Mouse (Mus musculus): ENCODE results near the gene Rad51b.

DNA sequence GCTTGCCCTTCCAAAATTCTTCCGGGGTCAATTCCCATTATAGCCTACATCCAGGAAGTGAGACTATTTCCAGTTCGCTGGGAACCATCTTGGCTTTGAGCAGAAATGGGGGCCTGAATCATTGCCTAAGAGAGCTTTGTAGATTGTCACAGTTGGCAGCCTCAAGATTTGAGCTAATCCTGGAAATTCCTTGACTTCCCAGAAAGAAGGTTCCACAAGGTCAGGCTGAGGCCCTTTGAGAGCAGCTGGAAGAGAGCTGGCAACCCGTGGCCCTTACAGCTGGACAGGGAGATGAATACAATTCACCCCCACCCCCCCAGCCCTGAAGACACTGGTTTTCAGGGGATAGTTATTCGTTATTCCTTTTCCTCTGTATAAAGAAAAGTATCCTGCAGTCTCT lies 451.8 kb downstream of the Rad51b start:
- TF ChIP-seq NRF1 (IDR thresholded peaks at IDR 0.05; ENCODE audit: low read depth, low read length) (no peak), ZNF384 (IDR thresholded peaks at IDR 0.05; ENCODE audit: low read depth, low read length) (no peak), POLR2A (IDR thresholded peaks at IDR 0.05; ENCODE audit: low read depth, low read length) (no peak), CTCF (conservative IDR thresholded peaks at IDR 0.05 in 1 of 2, IDR thresholded peaks at IDR 0.05 in 1 of 2; ENCODE audit: low read depth in 2 of 2, low read length in 2 of 2) (no peak), EP300 (IDR thresholded peaks at IDR 0.05; ENCODE audit: low read length) (no peak), JUND (conservative IDR thresholded peaks at IDR 0.05; ENCODE audit: low read depth, low read length) (no peak), SIN3A (IDR thresholded peaks at IDR 0.05; ENCODE audit: low read length) (no peak), MAX (IDR thresholded peaks at IDR 0.05; ENCODE audit: low read length) (no peak), KAT2A (IDR thresholded peaks at IDR 0.05; ENCODE audit: insufficient replicate concordance, low read length) (no peak), BHLHE40 (IDR thresholded peaks at IDR 0.05; ENCODE audit: low read depth, low read length) (no peak), NELFE (IDR thresholded peaks at IDR 0.05; ENCODE audit: low read depth, low read length) (no peak), TBP (conservative IDR thresholded peaks at IDR 0.05; ENCODE audit: low read depth, low read length) (no peak), MYC (IDR thresholded peaks at IDR 0.05; ENCODE audit: low read depth, low read length) (no peak), MAFK (IDR thresholded peaks at IDR 0.05; ENCODE audit: insufficient replicate concordance, low read length) (no peak)
